Mouse (Mus musculus): Measurements from ENCODE around the gene Creb5. TPM values are rescaled to one million over a fixed set of nuclear protein-coding genes. Genes with fewer than 3 reads are reported as not detected.

Creb5 gene
- polyA plus RNA-seq, 1 experiment: not detected

DNA sequence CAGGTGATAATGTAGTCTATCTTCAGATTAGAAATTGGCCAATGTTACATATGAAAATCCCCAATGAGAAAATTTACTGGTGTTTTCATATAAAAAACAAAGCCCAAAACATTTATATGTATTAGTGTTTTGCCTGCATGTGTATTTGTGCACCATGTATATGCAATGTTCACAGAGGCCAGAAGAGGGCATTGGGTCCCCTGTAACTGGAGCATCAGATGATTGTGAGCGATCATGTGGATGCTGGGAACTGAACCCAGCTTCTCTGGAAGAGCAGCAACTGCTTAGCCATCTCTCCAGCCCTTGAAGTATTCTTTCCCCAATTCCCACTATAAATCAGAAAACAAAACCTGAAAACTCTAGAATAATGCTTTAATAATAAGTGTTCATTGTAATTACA, 239.4 kb downstream of the Creb5 start:
- no peak for TF ChIP-seq GATA1 (IDR thresholded peaks at IDR 0.05; ENCODE audit: low read length)

DNA sequence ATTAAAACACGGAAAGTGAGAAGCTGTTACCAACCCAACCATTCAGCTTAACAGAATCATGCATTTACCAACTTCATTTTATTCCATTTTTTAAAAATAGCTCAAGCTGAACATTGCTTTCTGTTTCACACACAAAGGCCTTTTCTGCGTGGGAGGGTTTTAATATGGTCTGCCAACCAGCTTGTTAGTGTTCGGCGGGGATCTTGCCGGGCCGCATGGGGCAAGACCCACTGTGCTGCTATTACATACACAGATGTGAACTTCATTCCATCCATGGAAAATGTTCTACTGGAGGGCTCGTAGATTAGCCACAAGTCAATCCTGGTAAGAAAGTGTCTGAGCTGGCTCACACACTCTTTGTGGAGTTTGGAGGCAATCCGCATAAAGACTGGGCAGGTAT, 243.7 kb downstream of the Creb5 start:
- TF ChIP-seq GATA1 (IDR thresholded peaks at IDR 0.05; ENCODE audit: low read length): no peak

DNA sequence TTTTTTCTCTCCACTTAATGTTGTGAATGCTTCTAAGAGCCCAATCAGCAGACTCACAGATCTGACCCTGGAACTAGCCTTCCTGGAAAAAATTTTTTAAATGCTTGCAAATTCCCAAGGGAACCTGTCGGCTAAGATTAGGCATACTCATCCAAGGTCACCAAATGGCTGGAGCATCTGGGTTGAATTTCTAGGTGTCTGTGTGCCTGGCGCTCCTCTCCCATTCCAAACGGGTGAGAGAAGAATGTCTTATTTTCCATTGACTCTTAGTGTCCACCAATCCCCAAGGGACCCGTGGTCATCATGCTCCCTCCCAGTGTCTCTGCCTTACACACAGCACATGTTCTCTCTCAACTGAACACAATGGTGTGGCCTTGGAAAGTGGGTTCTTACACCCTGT, 244.4 kb downstream of the Creb5 start:
- TF ChIP-seq GATA1 (IDR thresholded peaks at IDR 0.05; ENCODE audit: low read length): no peak

DNA sequence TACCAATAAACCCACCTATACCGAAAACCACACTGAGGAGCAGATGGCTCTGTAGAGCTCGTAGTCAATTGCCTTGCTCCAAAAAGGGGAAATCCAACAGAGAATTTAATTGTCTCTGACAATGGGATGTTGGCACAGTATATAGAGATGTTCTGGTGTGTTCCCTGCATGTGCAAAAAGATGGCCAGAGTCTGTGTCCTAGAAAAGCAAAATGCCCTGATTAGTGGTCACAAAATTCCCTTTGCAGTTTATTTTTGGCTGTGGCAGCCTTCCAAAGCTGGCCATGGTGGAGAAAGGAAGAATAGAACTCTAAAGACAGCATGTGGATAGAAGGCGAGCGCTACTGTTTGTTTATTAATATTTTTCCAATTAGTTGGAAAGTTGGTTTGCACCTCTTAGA, 250.5 kb downstream of the Creb5 start:
- TF ChIP-seq GATA1 (IDR thresholded peaks at IDR 0.05; ENCODE audit: low read length): no peak

DNA sequence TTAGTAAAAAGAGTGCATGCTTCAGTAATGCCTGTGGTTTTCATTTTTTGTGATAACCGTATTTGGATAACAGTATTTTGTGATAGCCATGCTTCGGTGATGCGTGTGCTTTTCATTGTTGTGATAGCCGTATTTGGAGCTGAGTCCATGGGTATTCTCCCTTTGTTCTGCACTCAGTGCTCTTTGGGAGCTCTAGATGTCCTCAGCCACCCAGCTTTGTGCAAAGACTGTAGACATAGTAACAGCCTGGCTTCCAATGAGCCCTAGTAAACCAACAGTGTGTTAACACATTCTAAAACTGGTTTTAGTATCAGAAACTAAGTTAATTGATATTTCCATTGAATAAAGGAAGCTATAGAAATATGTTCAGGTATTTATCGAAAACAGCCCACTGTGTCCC, 254.7 kb downstream of the Creb5 start:
- no peak for TF ChIP-seq GATA1 (IDR thresholded peaks at IDR 0.05; ENCODE audit: low read length)

DNA sequence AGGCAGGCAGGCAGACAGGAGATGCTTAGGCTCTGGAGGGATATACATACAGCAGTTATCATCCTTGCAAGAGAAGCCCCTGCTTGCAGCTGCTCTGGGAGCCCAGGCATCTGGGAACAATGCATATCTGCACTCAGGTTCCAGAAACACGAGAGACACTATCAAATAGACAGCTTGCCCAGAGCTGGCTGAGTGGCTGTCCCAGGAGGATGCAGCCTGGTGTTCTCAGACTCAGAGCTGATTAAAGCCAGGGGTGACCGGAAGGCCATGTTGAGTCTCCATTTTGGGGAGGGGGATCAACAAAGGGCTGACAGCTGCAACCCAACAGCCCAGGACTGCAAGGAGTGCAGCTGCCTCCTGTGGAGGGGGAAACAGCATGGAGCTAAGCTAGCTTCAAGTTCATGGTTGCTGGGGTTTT, 258.4 kb downstream of the Creb5 start:
- no peak for TF ChIP-seq GATA1 (IDR thresholded peaks at IDR 0.05; ENCODE audit: low read length)

DNA sequence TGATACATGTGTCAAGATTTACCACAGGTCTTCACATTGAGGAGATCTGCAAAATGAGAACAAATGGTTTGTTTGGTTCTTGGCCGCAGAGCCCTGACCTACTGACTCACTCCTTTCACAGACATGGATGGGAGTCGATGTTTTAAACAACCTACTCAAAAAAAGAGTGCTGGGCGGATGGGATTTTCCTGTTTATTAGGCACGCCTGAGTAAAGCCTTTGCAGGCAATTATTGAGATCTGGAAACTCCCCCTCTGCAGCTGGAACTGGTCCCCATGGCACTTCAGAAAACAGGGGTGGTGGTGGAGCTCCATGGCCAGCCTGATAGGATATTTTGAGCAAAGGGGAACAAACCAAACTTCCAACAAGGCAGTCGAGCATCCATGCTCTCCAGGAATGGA, 258.9 kb downstream of the Creb5 start:
- TF ChIP-seq GATA1 (IDR thresholded peaks at IDR 0.05; ENCODE audit: low read length): no peak

DNA sequence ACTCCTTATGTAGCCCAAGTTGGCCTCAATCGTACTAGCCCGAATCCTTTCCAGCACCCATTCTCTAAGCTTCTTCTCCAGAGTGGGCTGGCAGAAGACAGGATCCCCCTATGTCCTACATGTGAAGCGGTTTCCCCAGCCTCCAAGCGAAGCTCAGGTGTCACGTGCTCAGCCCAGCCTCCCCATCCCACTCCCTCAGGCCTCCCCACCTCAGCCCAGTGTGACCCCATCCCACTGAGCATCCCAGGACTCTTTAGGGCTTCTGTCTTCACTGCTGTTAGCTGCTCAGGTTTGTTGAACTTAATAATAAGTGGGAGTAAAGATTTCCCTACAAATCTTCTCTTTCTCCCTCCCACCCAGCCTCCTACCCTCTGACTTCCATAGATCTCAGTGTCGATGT, 261.2 kb downstream of the Creb5 start:
- TF ChIP-seq GATA1 (IDR thresholded peaks at IDR 0.05; ENCODE audit: low read length): no peak

DNA sequence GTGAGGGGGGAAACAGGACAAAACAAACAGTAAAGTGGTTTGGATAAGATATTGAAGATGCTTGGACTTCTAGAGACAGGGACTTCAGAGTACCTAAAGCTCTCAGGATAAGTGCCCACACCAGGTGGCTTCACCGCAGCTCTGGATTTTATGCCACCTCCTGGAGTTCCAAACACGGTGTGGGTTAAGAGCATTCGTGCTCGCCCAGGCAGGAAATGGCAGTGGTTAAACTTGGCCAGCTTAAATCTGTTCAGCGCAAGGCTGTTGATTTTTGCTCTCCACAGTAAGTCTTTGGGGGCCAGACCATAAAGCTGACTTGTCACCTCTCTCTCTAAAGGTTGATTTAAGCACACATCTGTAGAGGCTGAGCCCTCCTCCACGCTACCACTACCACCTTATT, 262.3 kb downstream of the Creb5 start:
- no peak for TF ChIP-seq GATA1 (IDR thresholded peaks at IDR 0.05; ENCODE audit: low read length)

DNA sequence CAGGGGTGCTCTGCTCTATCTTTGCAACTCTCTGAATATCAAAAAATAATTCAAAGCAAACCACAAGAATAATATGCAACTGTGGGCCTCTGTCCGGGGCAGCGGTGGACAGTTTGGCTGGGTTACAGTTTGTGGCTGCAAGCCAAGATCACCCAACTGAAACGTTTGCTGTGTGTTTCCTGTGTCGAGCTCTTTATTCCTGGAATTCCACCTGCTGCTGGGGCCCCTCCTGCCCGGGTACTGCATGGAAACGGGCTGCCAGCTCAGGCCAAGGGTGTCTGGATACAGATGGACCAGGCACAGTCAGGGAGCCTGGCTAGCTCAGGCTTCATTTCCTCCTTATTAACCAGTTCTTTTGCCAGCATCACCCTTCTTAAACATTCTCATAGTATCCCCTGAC, 269.0 kb downstream of the Creb5 start:
- TF ChIP-seq GATA1 (IDR thresholded peaks at IDR 0.05; ENCODE audit: low read length): no peak

DNA sequence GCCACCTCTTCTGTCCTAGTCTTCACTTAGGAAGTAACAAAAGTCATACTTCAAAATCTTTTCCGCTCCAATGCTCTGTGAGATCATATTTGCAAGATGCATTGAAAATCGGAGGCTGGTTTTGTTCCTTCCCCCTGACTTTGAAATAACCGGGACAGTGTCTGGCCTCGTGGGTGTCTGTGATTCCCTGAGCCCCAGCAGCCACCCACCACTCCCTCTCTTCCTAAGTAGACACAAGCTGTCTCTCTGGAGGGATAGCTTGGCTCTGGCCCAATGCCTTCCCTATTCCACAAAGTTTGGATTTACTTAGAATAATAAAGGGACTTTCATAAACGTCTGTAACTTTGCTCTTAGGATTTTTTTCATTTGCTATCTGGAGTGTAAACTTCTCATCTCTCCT, 273.9 kb downstream of the Creb5 start:
- no peak for TF ChIP-seq GATA1 (IDR thresholded peaks at IDR 0.05; ENCODE audit: low read length)

DNA sequence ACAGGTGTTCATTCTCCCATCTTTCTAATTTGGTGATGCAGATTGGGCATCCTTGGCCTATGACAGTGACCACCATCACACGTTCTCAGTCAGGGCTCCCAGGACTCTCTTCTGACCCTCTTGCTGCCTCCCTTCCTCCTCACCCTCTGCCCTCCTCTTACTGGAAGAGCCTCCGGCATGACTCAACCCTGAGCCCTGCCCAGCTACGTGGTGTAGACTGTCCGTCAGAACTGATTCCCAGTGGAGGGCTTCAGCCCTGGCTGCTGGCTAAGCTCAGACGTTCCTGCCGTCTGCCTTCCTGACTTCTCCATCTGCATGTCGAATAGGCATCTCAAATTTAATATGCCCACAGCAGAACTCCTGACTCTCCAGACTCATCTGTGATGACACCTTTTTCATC, 275.5 kb downstream of the Creb5 start:
- TF ChIP-seq GATA1 (IDR thresholded peaks at IDR 0.05; ENCODE audit: low read length): no peak

DNA sequence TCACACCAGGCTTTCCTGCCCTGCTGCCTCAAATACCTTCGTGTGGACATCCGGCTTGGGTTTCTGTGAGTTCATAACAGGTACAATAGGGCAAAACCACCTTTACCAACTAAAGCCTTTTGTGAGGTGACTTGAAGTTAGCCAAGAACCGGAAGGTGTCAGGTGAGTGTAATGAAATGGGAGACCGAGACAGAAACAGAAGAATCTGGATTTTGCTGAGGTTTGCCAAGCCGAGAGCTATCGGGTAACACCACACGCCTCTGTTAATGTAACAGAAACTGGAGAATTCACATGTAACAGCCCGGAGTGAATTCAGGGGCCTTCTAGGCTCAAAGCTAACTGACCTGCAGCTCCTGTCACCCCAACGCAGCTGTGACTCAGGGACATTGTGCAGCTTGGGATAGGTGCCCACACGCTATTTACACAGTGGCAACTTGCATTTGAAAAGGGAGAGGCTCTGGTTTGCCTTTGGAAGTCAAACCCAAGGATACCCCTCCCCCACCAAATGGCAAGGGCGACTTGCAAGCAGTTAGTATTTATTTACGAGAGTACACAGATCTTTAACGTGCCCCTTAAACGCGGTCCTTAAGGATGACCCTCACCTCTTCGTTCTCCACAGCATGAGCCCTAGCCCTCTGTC, 276.6 kb downstream of the Creb5 start:
- TF ChIP-seq GATA1 (IDR thresholded peaks at IDR 0.05; ENCODE audit: low read length): no peak

DNA sequence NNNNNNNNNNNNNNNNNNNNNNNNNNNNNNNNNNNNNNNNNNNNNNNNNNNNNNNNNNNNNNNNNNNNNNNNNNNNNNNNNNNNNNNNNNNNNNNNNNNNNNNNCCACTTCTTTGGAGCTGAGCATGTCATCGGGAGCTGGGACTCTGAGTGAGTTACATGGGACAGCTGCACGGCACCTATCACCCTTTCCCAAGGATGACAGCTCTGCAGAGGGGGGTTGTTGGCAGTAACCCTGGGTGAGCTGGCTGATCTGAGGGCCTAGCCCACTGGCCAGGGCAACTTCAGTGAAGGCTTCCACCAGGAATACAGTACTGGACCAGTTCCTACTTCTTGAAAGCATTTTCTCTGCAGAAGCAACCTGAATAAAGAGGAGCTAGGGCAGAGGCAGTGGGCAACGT, 282.4 kb downstream of the Creb5 start:
- no peak for TF ChIP-seq GATA1 (IDR thresholded peaks at IDR 0.05; ENCODE audit: low read length)

DNA sequence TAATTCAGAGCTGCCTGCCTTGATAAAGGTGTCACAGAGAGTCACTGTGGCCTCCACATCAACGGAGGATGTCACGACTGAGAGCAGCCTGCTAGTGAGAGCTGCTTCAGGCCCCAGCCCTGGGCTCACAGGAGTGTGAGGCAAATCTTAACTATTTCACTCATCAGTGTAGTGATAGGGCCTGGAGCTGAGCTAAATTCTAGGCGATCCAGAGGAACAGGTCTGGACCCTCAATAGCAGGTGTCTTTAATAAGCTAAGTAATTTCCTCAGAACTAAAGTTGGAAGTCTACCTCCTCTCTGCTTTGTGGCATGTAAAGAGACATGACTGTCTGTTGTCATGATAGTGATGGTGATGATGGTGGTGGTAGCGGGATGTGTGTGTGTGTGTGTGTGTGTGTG, 283.8 kb downstream of the Creb5 start:
- TF ChIP-seq GATA1 (IDR thresholded peaks at IDR 0.05; ENCODE audit: low read length): no peak

DNA sequence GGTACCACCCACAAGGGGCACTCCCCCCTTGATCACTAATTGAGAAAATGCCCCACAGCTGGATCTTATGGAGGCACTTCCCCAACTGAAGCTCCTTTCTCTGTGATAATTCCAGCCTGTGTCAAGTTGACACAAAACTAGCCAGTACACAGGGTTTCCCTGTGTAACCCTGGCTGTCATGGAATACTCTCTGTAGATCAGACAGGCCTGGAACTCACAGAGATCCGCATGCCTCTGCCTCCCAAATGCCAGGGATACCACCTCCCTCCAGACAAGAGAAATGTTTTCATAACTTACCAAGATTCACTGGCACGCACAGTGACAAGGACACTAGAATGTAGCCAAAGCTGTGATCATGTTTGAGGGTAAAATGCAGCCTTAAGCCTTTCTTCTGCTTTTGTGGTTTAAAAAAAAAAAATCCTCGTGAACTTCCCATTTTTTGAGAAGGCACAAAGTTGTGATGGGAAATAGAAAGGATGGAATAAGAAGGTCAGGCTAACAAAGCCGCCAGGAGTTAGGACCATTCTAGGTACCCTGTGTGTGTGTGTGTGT, 284.6 kb downstream of the Creb5 start:
- TF ChIP-seq GATA1 (IDR thresholded peaks at IDR 0.05; ENCODE audit: low read length): no peak

DNA sequence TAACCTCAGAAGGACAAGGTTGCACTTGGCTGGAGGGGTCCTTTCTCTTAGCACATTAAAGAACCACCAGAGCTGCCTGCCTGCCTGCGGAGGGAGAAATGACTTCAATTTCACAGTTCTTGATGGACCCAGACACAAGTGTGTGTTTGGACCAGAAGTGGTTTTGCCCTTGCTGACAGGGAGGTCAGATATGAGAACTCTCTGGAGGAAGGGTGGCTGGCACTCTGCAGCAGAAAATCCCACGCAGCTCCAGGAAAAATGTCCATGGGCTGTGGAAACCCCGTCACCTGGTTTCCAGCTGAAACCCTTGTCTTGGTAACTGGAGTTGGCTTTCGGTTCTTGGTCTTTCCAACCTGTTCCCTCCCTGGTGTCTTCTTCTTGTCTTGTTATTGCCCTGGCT, 285.4 kb downstream of the Creb5 start:
- no peak for TF ChIP-seq GATA1 (IDR thresholded peaks at IDR 0.05; ENCODE audit: low read length)
